Mouse (Mus musculus): ENCODE data around the gene Svop. TPM values are rescaled to one million over a fixed set of nuclear protein-coding genes. Genes with fewer than 3 reads are reported as not detected.

Gene Svop
- polyA plus RNA-seq, 1 experiment from 2014 or later: 3.3 TPM

DNA sequence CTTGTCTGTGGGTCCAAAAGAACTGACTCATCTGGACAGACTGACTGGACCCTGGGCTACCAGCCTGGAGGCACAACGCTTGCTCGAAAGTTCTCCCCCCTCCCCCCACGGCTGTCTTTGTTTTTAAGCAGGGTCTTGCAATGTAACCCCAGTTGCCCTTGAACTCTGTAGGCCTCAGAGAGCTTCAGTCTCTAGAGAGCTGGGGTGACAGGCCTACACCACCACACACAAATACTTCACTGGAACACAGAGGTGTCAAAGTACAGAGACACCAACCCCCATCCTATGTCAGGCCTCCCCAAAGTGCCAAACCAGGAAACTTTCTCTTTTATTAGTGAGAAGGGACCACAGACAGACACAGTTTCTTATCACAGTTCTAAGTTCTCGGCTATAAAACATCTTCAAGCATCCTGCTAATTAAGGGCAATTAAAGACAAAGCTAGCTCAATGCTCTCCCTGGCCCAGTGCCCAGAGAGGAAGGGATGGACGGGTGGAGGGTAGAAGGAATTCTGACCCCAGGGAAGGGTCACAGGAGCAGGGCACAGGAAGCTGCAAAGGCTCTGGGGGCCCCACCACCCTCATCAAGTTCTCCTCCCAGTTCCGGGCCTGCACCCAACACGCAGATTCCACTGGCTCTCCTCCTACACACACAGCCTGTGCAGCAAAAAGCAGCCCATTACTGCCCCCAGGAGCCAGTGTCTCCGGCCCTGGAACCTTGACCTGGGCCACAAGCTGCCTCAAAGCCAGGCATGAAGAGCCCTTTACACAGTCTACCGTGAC, 105.0 kb downstream of the Svop start:
- Histone ChIP-seq H3K9me3 (replicated peaks; ENCODE audit: control insufficient read depth, low read length) (no peaks in the 10 kb centered on the region), H3K4me1 (ENCODE audit: control insufficient read depth, insufficient read depth, low read length) (peaks cover 5% of the 10 kb centered on the region), H3K27ac (replicated peaks; ENCODE audit: low read depth, low read length) (no peak overlapping the region)

DNA sequence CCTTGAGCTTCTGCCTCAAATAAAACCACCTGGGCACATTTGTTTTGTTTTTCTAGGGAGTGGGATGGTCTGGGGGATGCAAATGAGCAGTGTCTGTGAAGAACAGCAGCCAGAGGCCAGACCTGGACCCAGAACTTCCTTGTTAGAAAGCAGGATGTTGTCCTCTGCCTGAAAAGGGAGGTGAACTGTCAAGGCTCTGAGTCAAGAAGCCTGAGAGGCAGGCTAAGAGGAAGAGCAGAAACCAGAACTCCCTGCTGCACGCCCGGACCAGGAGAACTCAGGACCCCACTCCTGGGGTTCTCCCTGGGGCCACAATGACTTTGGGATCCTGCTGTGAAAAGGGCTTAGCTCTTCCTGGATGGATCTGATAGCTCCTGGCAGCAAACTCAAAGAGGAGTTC, 105.6 kb downstream of the Svop start:
- Histone ChIP-seq H3K36me3 (replicated peaks; ENCODE audit: control insufficient read depth, insufficient read depth, low read depth, low read length) (no peaks in the 10 kb centered on the region; the same call in none of the 2 replicates), H3K9ac (replicated peaks; ENCODE audit: low read length) (no peak overlapping the region), H3K4me3 (ENCODE audit: low read depth, low read length) (no peak overlapping the region), H3K9me3 (replicated peaks; ENCODE audit: control insufficient read depth, low read length) (no peaks in the 10 kb centered on the region), H3K4me2 (ENCODE audit: low read depth, low read length) (no peak overlapping the region), H3K4me1 (ENCODE audit: control insufficient read depth, insufficient read depth, low read length) (peaks cover 5% of the 10 kb centered on the region), H3K27ac (replicated peaks; ENCODE audit: low read depth, low read length) (no peak overlapping the region), H3K27me3 (ENCODE audit: control insufficient read depth, insufficient read depth, low read length) (no peaks in the 10 kb centered on the region)
- DNase-seq (ENCODE audit: low spot score): no peak
- 58% methylated on average over 2 of the region's 2 CpGs for WGBS
- no peak for ATAC-seq (replicated peaks; ENCODE audit: insufficient number of reproducible peaks, low FRiP score, low TSS enrichment, low read depth)

More for the DNA sequence above, 105.0 kb downstream of the Svop start:
- Histone ChIP-seq H3K36me3 (replicated peaks; ENCODE audit: control insufficient read depth, insufficient read depth, low read depth, low read length) (no peaks in the 10 kb centered on the region; the same call in none of the 2 replicates), H3K4me3 (ENCODE audit: low read depth, low read length) (no peak overlapping the region), H3K9ac (replicated peaks; ENCODE audit: low read length) (0 out of 2 replicates have a peak overlapping the region, but pooled peaks have one; percentile 2), H3K4me2 (ENCODE audit: low read depth, low read length) (no peak overlapping the region), H3K27me3 (ENCODE audit: control insufficient read depth, insufficient read depth, low read length) (no peaks in the 10 kb centered on the region)
- DNase-seq (ENCODE audit: low spot score): no peak
- ATAC-seq (replicated peaks; ENCODE audit: insufficient number of reproducible peaks, low FRiP score, low TSS enrichment, low read depth): no peak
- WGBS: 37% methylated on average over 9 of the region's 9 CpGs

DNA sequence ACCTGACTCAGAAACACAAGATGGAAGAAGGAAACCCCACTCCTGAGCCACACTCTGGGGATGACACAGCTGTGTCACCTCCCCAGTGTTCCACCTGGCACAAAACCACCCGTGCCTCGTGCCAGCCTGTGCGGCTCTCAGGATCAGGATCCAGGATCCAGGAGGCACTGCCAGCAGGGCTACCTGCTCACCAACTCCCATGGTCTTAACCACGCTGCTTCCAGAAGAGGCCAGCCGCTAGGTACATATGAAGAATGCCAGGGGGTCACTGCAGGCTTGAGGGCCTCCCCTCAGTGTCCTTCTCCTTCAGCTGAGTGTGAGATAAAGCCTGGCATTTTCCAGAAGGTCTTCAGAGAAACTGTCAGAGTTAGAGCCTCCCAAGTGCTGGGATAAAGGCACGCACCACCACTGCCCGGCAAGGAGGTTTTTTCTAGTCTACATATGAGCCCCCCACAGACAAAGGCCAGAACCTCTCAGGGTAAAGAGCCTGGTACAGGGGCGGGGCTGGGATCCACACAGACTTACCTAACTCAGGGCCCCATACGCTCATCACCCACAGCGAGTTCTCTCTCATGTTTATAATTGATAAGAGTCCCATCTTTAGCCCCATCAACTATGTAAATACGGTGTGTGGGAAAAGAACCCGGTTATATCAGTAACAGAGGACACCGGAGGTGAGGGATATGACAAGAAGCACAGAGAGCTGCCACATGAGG, 107.2 kb downstream of the Svop start:
- Histone ChIP-seq H3K4me2 (ENCODE audit: low read depth, low read length) (no peak overlapping the region), H3K27me3 (ENCODE audit: control insufficient read depth, insufficient read depth, low read length) (no peaks in the 10 kb centered on the region), H3K9ac (replicated peaks; ENCODE audit: low read length) (no peak overlapping the region), H3K4me3 (ENCODE audit: low read depth, low read length) (no peak overlapping the region), H3K9me3 (replicated peaks; ENCODE audit: control insufficient read depth, low read length) (no peaks in the 10 kb centered on the region), H3K27ac (replicated peaks; ENCODE audit: low read depth, low read length) (no peak overlapping the region), H3K4me1 (ENCODE audit: control insufficient read depth, insufficient read depth, low read length) (peaks cover 5% of the 10 kb centered on the region), H3K36me3 (replicated peaks; ENCODE audit: control insufficient read depth, insufficient read depth, low read depth, low read length) (no peaks in the 10 kb centered on the region; the same call in none of the 2 replicates)
- ATAC-seq (replicated peaks; ENCODE audit: insufficient number of reproducible peaks, low FRiP score, low TSS enrichment, low read depth): no peak
- WGBS: 87% methylated on average over 13 of the region's 13 CpGs
- DNase-seq (ENCODE audit: low spot score): no peak

DNA sequence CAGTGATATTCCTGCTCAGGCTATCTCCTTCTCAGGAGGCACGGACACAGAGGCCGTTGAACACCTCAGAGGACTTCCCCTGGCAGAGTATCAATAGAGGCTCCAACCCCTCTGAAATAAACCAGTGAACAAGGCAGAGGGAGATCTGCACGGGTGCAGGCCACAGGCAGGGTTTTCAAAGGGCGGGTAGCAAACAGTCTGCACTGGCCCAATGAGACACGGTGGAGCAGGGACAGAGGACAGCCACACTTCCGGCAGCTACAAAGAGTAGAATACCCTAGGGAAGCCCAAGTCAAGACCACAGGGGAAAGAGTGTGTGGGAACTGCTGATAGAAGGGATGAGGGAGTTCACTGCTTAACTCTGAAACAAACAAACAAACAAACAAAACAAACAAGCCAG, 107.8 kb downstream of the Svop start:
- no peak overlapping the region for H3K9ac ChIP-seq (replicated peaks; ENCODE audit: low read length)
- H3K4me2 ChIP-seq (ENCODE audit: low read depth, low read length): no peak overlapping the region
- no peak overlapping the region for H3K4me3 ChIP-seq (ENCODE audit: low read depth, low read length)
- no peaks in the 10 kb centered on the region for H3K27me3 ChIP-seq (ENCODE audit: control insufficient read depth, insufficient read depth, low read length)
- H3K27ac ChIP-seq (replicated peaks; ENCODE audit: low read depth, low read length): no peak overlapping the region
- peaks cover 5% of the 10 kb centered on the region for H3K4me1 ChIP-seq (ENCODE audit: control insufficient read depth, insufficient read depth, low read length)
- DNase-seq (ENCODE audit: low spot score) (no peak), ATAC-seq (replicated peaks; ENCODE audit: insufficient number of reproducible peaks, low FRiP score, low TSS enrichment, low read depth) (no peak)
- no peaks in the 10 kb centered on the region; the same call in 1 of the 2 replicates for H3K36me3 ChIP-seq (replicated peaks; ENCODE audit: control insufficient read depth, insufficient read depth, low read depth, low read length)
- H3K9me3 ChIP-seq (replicated peaks; ENCODE audit: control insufficient read depth, low read length): no peaks in the 10 kb centered on the region
- WGBS: 63% methylated on average over 6 of the region's 6 CpGs

DNA sequence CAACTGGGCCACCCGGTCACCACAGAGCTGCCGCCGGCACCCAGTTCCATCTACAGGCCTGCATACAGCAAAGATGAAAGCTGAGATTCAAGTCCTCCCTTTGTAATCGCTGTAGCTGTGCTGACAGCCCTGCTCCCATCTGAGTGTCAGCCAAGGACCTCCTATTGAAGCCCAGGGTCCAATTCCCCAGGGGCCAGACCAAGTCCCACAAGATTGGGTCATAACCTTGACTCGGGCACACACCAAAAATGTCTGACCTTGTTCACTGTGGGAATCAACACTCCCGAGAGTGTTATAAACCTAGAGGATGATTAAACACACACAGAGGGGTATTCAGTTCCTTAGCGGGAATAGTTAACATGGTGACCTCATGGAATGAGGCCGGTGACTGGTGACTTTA, 109.5 kb downstream of the Svop start:
- Histone ChIP-seq H3K4me1 (ENCODE audit: control insufficient read depth, insufficient read depth, low read length) (peaks cover 5% of the 10 kb centered on the region), H3K27ac (replicated peaks; ENCODE audit: low read depth, low read length) (no peak overlapping the region), H3K4me2 (ENCODE audit: low read depth, low read length) (no peak overlapping the region), H3K4me3 (ENCODE audit: low read depth, low read length) (no peak overlapping the region), H3K36me3 (replicated peaks; ENCODE audit: control insufficient read depth, insufficient read depth, low read depth, low read length) (no peaks in the 10 kb centered on the region; the same call in 1 of the 2 replicates), H3K27me3 (ENCODE audit: control insufficient read depth, insufficient read depth, low read length) (no peaks in the 10 kb centered on the region), H3K9ac (replicated peaks; ENCODE audit: low read length) (no peak overlapping the region), H3K9me3 (replicated peaks; ENCODE audit: control insufficient read depth, low read length) (no peaks in the 10 kb centered on the region)
- ATAC-seq (replicated peaks; ENCODE audit: insufficient number of reproducible peaks, low FRiP score, low TSS enrichment, low read depth) (no peak), DNase-seq (ENCODE audit: low spot score) (no peak)
- 83% methylated on average over 8 of the region's 8 CpGs for WGBS

DNA sequence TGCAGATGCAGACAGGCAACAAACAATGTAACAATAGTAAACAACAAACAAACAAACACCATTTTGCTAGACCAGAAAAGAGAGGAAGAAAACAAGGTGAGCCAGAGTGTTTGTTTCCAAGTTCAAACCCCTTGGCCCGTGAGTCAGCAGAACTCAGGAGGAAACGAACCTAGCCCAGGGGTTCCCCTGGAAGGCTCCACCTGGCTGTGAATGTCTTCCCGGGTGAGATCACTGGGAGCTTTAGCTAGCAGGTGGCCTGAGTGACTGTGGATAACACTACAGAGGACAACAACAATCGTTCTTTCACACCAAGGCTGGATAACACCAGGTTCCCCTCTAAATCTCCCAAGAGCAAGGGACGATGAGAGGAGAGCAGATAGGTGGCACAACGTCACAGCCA, 110.2 kb downstream of the Svop start:
- no peak overlapping the region for H3K4me3 ChIP-seq (ENCODE audit: low read depth, low read length)
- H3K9me3 ChIP-seq (replicated peaks; ENCODE audit: control insufficient read depth, low read length): no peaks in the 10 kb centered on the region
- ATAC-seq (replicated peaks; ENCODE audit: insufficient number of reproducible peaks, low FRiP score, low TSS enrichment, low read depth) (no peak), DNase-seq (ENCODE audit: low spot score) (no peak)
- H3K4me2 ChIP-seq (ENCODE audit: low read depth, low read length): no peak overlapping the region
- peaks cover under 1% of the 10 kb centered on the region; the same call in 1 of the 2 replicates for H3K4me1 ChIP-seq (ENCODE audit: control insufficient read depth, insufficient read depth, low read length)
- no peaks in the 10 kb centered on the region; the same call in 1 of the 2 replicates for H3K36me3 ChIP-seq (replicated peaks; ENCODE audit: control insufficient read depth, insufficient read depth, low read depth, low read length)
- H3K9ac ChIP-seq (replicated peaks; ENCODE audit: low read length): no peak overlapping the region
- 82% methylated on average over 6 of the region's 6 CpGs for WGBS
- no peaks in the 10 kb centered on the region for H3K27me3 ChIP-seq (ENCODE audit: control insufficient read depth, insufficient read depth, low read length)
- H3K27ac ChIP-seq (replicated peaks; ENCODE audit: low read depth, low read length): no peak overlapping the region

DNA sequence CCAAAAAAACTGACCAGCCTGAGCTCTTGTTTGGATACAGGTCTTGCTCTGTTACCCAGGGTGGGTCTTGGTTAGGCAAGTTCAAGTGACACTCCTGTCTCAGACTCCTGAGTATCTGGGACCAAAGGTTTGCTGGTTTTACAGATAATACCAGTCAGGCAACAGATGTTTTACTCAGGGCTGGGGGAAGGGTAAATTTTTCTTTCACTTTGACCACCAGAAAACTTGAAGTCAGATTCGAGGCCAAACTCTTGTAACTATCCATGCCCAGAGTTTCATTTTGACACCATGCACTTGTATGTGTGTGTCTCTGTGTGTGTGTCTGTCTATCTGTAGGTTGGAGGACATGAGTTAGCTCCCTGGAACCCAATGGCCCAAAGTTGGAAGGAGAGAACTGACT, 110.9 kb downstream of the Svop start:
- H3K9ac ChIP-seq (replicated peaks; ENCODE audit: low read length): no peak overlapping the region
- H3K27ac ChIP-seq (replicated peaks; ENCODE audit: low read depth, low read length): no peak overlapping the region; the same call in 1 of the 2 replicates
- DNase-seq (ENCODE audit: low spot score) (no peak), ATAC-seq (replicated peaks; ENCODE audit: insufficient number of reproducible peaks, low FRiP score, low TSS enrichment, low read depth) (no peak)
- no peaks in the 10 kb centered on the region; the same call in 1 of the 2 replicates for H3K4me1 ChIP-seq (ENCODE audit: control insufficient read depth, insufficient read depth, low read length)
- H3K27me3 ChIP-seq (ENCODE audit: control insufficient read depth, insufficient read depth, low read length): no peaks in the 10 kb centered on the region
- H3K4me2 ChIP-seq (ENCODE audit: low read depth, low read length): no peak overlapping the region
- H3K4me3 ChIP-seq (ENCODE audit: low read depth, low read length): no peak overlapping the region
- 76% methylated on average over 1 of the region's 1 CpGs for WGBS
- no peaks in the 10 kb centered on the region; the same call in 1 of the 2 replicates for H3K36me3 ChIP-seq (replicated peaks; ENCODE audit: control insufficient read depth, insufficient read depth, low read depth, low read length)
- no peaks in the 10 kb centered on the region for H3K9me3 ChIP-seq (replicated peaks; ENCODE audit: control insufficient read depth, low read length)

DNA sequence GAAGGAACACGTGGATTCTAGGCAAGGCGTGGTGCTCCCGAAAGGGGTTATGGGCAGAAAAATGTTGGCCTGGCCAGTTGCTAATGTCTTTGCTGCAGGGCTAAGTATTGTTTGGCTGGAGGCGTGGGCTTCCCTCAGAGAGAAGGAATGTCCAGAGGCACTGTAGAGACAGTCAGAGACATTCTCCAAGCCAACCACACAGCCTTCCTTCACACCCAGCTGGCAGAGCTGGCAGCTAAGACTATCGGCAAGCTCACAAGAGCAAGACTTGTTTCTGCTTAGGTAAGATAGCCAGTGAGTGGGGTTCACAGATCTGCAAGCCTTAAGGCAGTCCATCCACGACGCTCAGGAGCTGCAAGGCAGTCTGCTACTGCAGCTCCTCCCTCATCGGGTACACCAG, 114.1 kb downstream of the Svop start:
- H3K4me2 ChIP-seq (ENCODE audit: low read depth, low read length): no peak overlapping the region
- no peak overlapping the region for H3K27ac ChIP-seq (replicated peaks; ENCODE audit: low read depth, low read length)
- ATAC-seq (replicated peaks; ENCODE audit: insufficient number of reproducible peaks, low FRiP score, low TSS enrichment, low read depth): no peak
- no peaks in the 10 kb centered on the region for H3K9me3 ChIP-seq (replicated peaks; ENCODE audit: control insufficient read depth, low read length)
- 55% methylated on average over 8 of the region's 8 CpGs for WGBS
- H3K4me1 ChIP-seq (ENCODE audit: control insufficient read depth, insufficient read depth, low read length): peaks cover 4% of the 10 kb centered on the region
- H3K4me3 ChIP-seq (ENCODE audit: low read depth, low read length): no peak overlapping the region
- H3K27me3 ChIP-seq (ENCODE audit: control insufficient read depth, insufficient read depth, low read length): no peaks in the 10 kb centered on the region
- no peaks in the 10 kb centered on the region for H3K36me3 ChIP-seq (replicated peaks; ENCODE audit: control insufficient read depth, insufficient read depth, low read depth, low read length)
- no peak for DNase-seq (ENCODE audit: low spot score)
- no peak overlapping the region for H3K9ac ChIP-seq (replicated peaks; ENCODE audit: low read length)
